Mouse (Mus musculus) adrenal gland (tissue): ENCODE results near the gene Morc3.

ENCODE experiments used
- intact Hi-C: fragments of 180-260 bp; cut with DNase I; formaldehyde crosslinking; loops from one replicate; pipeline ENCODE4 v1.15.1; 2025

The Morc3 gene

GRCm38 (mm10) chr16:93883423-93884085, 51.6 kb downstream of the Morc3 start, which contains the start of gene Chaf1b:
Gene Chaf1b, plus strand, starts transcription at chr16:93883901.
- intact Hi-C loops, result no loop called here

GRCm38 (mm10) chr16:93884086-93884721, 52.3 kb downstream of the Morc3 start:
- intact Hi-C loops, result no loop called here

DNA sequence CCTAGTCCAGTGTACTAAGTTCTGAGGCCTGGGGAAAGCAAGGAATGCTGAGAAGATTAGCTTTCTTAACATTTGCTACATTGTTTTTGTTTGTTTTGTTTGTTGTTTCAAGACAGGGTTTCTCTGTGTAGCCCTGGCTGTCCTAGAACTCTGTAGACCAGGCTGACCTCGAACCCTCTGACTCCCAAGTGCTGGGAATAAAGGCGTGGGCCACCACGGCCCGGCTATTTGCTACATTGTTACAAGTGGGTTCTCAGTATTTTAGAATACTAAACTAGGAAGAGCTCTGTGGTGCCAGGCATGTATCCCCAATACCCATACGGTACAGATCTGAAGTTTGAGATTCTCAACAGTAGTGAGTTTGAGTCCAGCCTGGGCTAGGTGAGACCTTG, 52.8 kb downstream of the Morc3 start:
- intact Hi-C loops, result no loop called here

DNA sequence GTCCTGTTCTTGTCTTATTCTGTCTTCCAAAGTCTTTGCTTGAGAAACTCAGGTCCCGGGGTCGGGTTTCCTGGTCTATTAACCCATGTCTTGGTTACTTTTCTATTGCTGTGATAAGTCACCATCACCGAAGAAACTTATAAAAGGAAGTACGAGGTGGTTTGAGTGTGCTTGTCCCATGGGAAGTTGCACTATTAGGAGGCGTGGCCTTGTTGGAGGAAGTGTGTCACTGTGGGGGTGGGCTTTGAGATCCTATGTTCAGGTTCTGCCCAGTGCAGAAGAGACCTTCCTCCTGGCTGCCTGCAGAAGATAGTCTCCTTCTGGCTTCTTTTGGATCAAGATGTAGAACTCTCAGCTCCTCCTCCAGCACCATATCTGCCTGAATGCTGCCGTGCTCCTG, 56.6 kb downstream of the Morc3 start:
- intact Hi-C loops, result no loop called here

DNA sequence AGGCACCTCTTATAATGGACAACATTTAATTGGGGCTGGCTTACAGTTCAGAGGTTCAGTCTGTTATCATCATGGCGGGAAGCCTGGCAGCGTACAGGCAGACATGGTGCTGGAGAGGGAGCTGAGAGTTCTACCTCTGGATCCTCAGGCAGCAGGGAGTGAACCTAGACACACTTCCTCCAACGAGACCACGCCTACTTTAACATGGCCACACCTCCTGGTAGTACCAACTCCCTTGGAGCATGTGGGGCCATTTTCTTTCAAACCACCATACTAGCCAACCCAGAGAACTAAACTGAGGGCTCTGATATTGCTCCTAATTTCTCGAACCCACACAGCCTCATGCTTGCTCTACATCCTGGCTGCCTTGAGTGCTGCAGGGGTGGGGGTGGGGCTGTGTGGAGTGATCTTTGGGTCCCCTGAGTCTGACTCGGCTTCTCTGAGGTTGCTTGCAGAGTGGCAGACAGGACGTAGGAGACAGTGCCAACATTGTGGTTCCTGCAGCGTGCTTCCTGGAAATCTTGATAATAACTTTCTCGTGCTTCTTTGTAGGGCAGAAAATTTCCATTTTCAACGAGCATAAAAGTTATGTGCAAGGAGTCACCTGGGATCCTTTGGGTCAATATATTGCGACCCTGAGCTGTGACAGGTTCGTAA, 59.2 kb downstream of the Morc3 start:
- intact Hi-C loops, result no loop called here

DNA sequence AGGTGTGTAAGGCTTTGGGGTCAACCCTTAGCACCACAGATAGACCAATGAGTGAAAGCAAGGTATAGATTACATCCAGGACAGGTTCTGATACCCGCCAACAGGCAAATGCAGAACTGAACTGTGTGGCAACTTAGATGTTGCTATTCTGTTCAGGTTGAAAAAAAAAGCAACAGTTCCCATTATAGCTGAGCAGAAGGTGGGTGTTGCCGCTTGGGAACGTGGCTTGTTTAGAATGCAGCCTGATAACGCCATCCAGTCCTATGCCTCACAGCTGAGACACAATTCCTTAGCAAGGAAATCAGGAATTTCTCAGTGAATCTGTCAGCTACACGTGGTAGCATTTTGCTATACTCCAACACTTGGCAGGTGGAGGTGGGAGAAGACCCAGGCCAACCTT, 61.4 kb downstream of the Morc3 start:
- intact Hi-C loops, result no loop called here

GRCm38 (mm10) chr16:93903027-93903426, 71.1 kb downstream of the Morc3 start:
- intact Hi-C loops, result no loop called here

DNA sequence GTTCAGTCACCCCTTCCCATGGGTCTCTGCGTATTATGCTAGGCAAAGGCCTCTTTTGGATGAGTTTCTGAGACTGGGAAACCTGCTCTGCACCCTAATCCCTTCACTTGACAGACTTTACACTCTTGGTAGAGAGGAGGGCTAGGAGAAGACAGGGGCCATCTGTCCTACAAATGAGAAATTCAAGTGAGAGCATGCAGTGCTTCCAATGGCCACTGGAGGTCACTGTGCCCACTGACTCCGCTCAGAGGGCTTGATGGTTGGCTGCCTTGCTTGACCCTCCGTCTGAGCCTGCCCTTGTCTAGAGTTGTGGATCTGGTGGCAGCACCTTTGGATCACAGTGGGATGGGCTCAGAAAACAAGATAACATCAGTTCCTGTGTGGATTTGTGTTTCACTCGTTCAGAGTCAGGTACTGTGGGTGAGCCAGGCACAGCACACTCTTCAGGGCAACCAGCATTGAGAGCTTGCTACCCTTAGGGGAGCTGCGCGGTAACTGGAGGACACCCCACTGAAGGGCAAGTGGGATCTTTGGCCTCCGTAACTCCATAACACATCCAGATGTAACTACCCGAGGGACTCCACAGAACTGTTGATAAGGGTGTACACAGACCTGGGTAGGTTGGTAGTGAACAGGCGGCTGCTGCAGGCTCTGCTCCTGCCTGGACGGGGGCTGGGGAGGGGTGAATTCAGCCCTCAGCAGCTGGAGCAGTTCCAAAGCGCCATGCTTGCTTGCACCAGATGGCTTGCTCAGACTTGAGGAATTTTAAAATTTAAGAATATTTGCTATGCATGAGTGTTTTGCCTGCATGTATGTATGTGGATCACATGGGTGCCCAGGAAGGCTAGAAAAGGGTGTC, 74.5 kb downstream of the Morc3 start:
- intact Hi-C loops, result no loop called here

GRCm38 (mm10) chr16:93907761-93908160, 75.8 kb downstream of the Morc3 start:
- intact Hi-C loops, result no loop called here

GRCm38 (mm10) chr16:93908196-93908595, 76.3 kb downstream of the Morc3 start:
- intact Hi-C loops, result no loop called here

DNA sequence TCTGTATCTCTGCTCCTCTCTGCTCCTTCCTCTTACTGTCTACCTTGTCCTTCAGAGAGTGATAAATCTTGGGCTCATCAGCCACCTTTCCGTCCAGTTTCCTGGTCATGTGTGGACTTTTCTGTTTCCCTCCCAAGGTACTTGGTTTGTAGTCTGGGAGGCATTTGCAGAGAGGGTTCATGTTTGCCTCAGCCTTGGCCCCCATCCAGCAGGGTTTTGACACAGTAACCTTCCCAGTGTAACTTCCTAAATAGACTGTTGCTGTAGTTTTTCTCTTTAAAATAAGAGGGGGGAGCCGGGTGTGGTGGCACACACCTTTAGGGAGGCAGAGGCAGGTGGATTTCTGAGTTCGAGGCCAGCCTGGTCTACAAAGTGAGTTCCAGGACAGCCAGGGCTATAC, 78.0 kb downstream of the Morc3 start:
- intact Hi-C loops, result no loop called here

GRCm38 (mm10) chr16:93910735-93911665, 79.1 kb downstream of the Morc3 start:
- intact Hi-C loops, result no loop called here

GRCm38 (mm10) chr16:93912158-93912557, 80.2 kb downstream of the Morc3 start:
- intact Hi-C loops, result no loop called here

DNA sequence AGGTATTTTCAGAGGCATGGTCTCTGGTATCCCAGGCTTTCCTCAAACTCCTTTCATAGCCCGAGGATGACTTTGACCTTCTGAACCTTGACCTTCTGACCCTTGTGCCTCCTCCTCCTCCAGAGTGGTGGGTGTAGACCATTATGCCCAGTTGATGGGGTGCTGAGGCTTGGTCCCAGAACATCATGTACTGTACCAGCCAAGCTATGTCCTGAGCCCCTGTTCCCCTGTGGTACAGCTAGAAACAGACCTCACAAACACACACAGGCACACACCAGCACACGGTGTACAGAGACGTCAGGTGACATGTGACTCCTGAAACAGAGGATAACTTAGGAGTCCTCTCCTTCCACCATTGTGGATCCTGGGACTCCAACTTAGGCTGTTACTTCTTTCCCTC, 80.9 kb downstream of the Morc3 start:
- intact Hi-C loops, result no loop called here

DNA sequence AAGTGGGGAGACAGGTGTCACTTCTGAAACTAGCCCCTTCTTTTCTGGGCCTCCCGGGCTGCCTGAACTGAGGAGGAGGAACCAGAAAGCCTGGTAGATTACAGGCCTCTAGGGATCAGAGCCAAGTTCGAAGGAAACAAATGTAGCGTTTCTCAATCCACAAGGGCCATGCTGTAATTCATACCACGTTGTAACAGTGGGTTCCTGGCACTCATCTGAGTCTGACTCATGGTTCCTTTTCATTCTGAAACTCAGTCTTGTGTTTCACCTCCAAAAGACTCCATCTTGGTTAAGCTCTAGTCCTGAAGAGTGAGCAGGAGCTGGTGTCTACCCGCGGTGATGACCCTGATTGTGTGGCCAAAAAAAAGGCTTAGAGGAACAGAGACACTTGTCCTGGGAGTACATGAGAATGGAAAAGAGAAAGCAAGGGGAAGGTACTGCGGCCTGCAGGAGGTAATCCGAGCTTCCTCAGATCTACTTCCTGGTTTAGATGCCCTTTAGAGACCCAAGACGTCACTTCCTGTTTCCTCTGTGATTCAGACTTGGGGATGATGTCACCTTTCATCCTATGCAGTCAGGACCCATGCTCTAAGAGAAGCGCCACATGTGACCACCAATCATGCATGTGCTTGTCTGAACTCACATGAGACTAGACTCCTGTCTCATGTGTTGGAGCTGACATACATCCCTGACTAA, 82.1 kb downstream of the Morc3 start:
- intact Hi-C loops, result no loop called here

GRCm38 (mm10) chr16:93915338-93915849, 83.5 kb downstream of the Morc3 start:
- intact Hi-C loops, result no loop called here

DNA sequence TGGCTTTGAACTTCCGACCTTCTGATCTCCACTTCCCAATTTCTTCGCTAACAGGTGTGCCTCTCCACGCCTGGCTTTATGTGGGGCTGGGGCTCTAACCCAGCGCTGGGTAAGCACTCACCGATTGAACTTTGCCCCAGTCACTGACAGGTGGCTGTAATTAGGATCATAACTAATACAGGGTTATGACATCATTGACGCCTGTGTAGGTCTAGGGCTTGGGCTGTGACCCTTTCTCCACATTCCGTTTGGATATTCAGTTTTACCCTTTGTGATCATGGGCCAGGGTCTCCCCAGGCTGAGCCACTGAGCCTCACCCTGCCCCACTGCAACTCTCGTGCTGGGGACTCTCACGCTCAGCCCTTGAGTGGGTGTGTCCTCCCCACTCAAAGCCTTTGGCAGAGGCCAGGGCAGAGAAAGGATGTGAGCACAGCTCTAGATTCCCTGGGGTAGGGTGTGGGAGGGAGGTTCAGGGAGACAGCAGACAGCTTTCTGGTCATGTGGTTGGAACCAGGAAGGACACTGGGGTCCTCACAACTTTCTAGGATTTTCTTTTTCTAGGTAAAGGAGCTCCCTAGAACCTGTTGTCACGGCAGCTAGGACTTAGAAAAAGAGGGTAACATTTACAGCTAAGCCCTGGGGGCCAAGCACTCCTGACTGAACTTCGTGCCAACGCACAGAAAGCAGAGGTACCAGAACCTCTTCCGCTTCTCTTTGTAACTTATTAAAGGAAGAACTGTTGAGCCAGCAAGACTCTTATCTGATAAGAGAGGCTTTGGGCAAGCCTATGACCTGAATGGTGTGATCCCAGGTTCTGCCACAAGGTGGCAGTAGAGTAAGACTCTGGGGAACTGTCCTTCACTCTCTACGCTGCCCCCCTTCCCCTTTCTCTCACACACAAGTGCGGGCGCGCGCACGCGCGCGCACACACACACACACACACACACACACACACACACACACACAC, 86.1 kb downstream of the Morc3 start:
- intact Hi-C loops, result no loop called here

- intact Hi-C loops, result no loop called here
These were observed 86.7 kb downstream of the Morc3 start for GRCm38 (mm10) chr16:93918679-93919060.

GRCm38 (mm10) chr16:93919189-93919588, 87.3 kb downstream of the Morc3 start:
- intact Hi-C loops, result no loop called here
